In genomic region chr6:101278286-101278932, GRCm38 (mm10) we compare ENCODE assay signal across 8 mouse cellular contexts.
DNase-seq lines count a peak whose midpoint lies in the region; ATAC-seq lines count a peak whose summit lies in the region.
"Had no signal": no experiment of that assay in that cellular context is flagged by ENCODE, and none has a peak within 500 bp of the region (broad histone marks: within the 10 kb centered on the region; RNA-seq: fewer than 3 reads in every experiment).

No protein-coding gene starts in this region.

- ATAC-seq in forebrain, embryonic 11.5 days (replicated peaks; ENCODE audit: low FRiP score): no peak
- no peak for ATAC-seq in liver, embryonic 12.5 days

- intact Hi-C loops in heart, postnatal 36 days (cut with DNase I): loop anchor here (5.0 kb wide), 1 partner anchor 49 kb away; no protein-coding TSS in a partner anchor

- H3K9ac ChIP-seq in forebrain, embryonic 11.5 days (ENCODE audit: low read length): no peak overlapping the region
- no peak overlapping the region for H3K9ac ChIP-seq in liver, embryonic 12.5 days

- peak; percentile 40 for DNase-seq in kidney, adult 9 months
- no peak for DNase-seq in kidney, adult 11 months
- peak; percentile 34 to 36 for DNase-seq in urinary bladder, postnatal 36 days (ENCODE audit: low spot score in 2 of 2)
- DNase-seq in urinary bladder, postnatal 10 days (ENCODE audit: low spot score): no peak
- DNase-seq in heart, postnatal 36 days: peak; percentile 18 to 30
- no peak for DNase-seq in forebrain, embryonic 11.5 days (ENCODE audit: low spot score)

- H3K4me3 ChIP-seq in forebrain, embryonic 11.5 days (ENCODE audit: low read depth, low read length): no peak overlapping the region
- H3K4me3 ChIP-seq in liver, embryonic 12.5 days: no peak overlapping the region

- no peak overlapping the region for H3K4me2 ChIP-seq in forebrain, embryonic 11.5 days (ENCODE audit: low read depth, low read length, severe bottlenecking)
- H3K4me2 ChIP-seq in liver, embryonic 12.5 days: no peak overlapping the region

- H3K27me3 ChIP-seq in forebrain, embryonic 11.5 days (ENCODE audit: control insufficient read depth, insufficient read depth, low read length): no peaks in the 10 kb centered on the region
- no peaks in the 10 kb centered on the region for H3K27me3 ChIP-seq in liver, embryonic 12.5 days (replicated peaks)

- H3K27ac ChIP-seq in forebrain, embryonic 11.5 days (ENCODE audit: low read depth, low read length): no peak overlapping the region
- H3K27ac ChIP-seq in liver, embryonic 12.5 days: no peak overlapping the region

- peaks cover 9% of the 10 kb centered on the region; the same call in 1 of the 2 replicates for H3K4me1 ChIP-seq in forebrain, embryonic 11.5 days (replicated peaks; ENCODE audit: control insufficient read depth, insufficient read depth, low read length)
- 0 out of 2 replicates have a peak, but pooled peaks cover 12% of the 10 kb centered on the region for H3K4me1 ChIP-seq in liver, embryonic 12.5 days

- WGBS in forebrain, embryonic 11.5 days: 77% methylated on average over 13 of the region's 13 CpGs
- WGBS in liver, embryonic 12.5 days (ENCODE audit: insufficient replicate concordance): 71% methylated on average over 13 of the region's 13 CpGs

- no peaks in the 10 kb centered on the region for H3K36me3 ChIP-seq in forebrain, embryonic 11.5 days (ENCODE audit: control insufficient read depth, insufficient read depth, low read length)
- no peaks in the 10 kb centered on the region for H3K36me3 ChIP-seq in liver, embryonic 12.5 days
- H3K36me3 ChIP-seq: G1E had no signal

- no peaks in the 10 kb centered on the region for H3K9me3 ChIP-seq in forebrain, embryonic 11.5 days (ENCODE audit: control insufficient read depth, low read length)
- no peaks in the 10 kb centered on the region for H3K9me3 ChIP-seq in liver, embryonic 12.5 days (replicated peaks)

Comparison
In these comparisons a context has a peak if more than half of its experiments do, and no peak if none do; other contexts are left out.
1. DNase-seq: peak in kidney, adult 9 months (single experiment), urinary bladder, postnatal 36 days (2 of 2) and heart, postnatal 36 days (2 of 2); none in kidney, adult 11 months (single experiment), urinary bladder, postnatal 10 days (single experiment) and forebrain, embryonic 11.5 days (single experiment).